Mouse (Mus musculus) megakaryocyte progenitor cell, adult 5-6 weeks (primary cell): ENCODE measurements around the gene Apof. TPM values are rescaled to one million over a fixed set of nuclear protein-coding genes. Genes with fewer than 3 reads are reported as not detected.
"Not testable (repeated sequence)": the region's sequence is repeated elsewhere in the genome, so short reads cannot be mapped to it uniquely, and the experiment has no call there.

Experiments used
- ATAC-seq: replicated peaks from 2 replicates; pipeline ENCODE4 v1.8.0; 2016; ENCODE audit warnings: mild to moderate bottlenecking, moderate TSS enrichment, inconsistent platforms; ENCODE audit not compliant: poor library complexity
- total RNA-seq, 2 experiments: library from RNA; stranded (forward) in 1 of 2; stranded (reverse) in 1 of 2; fragments of 157-497, 149-512 nt in 1 of 2; fragments of 200-1000 nt in 1 of 2; gene quantifications; 2 replicates each; pipeline versions ENCODE4 v1.2.3 to v1.2.4; 2015 to 2017

Gene Apof
- total RNA-seq, 2 experiments from 2014 or later: not detected

DNA sequence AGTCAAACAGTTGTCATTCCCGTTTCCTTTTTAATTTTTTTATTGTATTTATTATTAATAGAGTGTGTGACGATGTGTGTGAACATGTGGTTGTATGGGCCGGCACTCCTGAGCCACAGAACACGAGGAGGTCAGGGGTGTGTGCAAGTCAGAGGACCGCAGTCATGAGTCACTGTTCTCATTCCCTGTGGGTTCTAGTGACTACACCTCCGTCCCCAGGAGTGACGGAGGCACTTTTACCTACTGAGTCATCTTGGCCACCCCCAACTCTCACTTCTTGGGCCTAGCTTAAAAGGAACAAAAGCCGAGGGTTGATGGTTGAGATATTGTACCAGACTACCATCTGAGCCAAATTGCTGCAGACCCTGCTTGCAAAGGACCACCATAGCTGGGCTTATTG, 12.1 kb upstream of the Apof start:
- ATAC-seq: no peak

DNA sequence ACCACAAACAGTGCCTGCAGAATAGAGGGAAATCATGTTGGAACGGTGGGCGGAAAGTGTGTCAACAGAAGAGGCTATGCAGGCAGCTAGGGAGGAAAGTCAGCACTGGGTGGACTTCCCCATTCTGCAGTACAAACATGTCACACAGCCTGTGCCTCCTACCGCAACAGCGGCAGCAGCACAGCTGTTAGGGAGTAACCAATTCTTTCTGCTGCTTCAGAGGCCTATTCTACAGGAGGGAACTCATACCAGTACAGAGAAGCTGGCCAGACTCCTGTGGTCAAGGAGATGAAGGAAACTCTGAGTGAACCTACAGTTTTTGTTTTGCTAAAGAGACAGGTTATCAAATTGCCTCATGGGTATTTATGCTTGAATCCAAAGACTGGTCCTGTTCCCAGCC, 9.5 kb upstream of the Apof start:
- ATAC-seq: peak; percentile 99

DNA sequence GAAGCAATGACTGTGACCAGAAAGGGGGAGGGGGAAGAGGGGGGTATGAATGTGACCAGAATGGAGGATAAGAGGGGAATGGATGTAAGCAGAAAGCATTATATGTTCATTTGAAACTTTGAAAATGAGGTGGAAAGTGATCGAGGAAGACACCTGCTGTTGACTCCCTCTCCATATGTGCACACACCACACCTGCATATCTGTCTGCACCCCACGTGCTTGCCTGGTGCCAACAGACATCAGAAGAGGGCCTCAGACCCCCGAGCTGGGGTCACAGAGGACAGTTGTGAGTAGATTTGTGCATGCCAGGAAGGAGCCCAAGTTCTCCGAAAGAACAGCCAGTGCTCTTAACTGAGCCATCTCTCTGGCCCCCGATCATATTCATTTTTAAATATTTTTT, 8.5 kb upstream of the Apof start:
- no peak for ATAC-seq

DNA sequence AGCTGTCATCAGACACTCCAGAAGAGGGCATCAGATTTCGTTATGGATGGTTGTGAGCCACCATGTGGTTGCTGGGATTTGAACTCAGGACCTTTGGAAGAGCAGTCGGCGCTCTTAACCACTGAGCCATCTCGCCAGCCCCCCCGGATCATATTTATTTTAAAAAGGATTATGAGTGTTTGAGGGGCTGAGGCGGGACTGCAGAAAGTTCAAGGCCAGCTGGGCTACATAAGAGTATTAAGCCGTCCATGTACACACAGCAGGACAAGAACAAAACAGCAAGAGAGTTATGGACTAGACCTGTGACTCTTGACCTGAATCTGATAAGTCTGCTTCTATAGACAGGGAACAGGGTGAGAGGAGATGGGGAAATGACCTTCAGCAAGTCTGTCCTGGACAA, 8.1 kb upstream of the Apof start:
- not testable (repeated sequence) for ATAC-seq

DNA sequence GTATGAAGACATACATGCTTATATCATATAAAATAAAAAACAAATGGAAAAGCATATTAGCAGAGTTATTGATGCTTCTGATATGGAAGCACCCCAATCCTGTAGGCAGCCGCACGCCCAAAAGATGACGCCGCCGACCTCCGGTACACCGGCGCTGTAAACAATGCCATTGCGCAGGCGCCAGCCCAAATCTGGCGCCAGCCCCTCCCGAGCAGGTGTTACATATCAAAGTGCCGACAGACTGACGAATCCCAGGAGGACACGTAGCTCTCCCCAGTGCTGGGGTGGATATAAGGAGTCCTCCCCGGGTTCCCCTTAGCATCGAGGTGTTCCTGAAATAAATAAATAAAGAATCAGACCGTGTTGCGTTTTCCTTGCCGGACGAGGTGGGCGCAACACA, 6.2 kb upstream of the Apof start:
- no peak for ATAC-seq

DNA sequence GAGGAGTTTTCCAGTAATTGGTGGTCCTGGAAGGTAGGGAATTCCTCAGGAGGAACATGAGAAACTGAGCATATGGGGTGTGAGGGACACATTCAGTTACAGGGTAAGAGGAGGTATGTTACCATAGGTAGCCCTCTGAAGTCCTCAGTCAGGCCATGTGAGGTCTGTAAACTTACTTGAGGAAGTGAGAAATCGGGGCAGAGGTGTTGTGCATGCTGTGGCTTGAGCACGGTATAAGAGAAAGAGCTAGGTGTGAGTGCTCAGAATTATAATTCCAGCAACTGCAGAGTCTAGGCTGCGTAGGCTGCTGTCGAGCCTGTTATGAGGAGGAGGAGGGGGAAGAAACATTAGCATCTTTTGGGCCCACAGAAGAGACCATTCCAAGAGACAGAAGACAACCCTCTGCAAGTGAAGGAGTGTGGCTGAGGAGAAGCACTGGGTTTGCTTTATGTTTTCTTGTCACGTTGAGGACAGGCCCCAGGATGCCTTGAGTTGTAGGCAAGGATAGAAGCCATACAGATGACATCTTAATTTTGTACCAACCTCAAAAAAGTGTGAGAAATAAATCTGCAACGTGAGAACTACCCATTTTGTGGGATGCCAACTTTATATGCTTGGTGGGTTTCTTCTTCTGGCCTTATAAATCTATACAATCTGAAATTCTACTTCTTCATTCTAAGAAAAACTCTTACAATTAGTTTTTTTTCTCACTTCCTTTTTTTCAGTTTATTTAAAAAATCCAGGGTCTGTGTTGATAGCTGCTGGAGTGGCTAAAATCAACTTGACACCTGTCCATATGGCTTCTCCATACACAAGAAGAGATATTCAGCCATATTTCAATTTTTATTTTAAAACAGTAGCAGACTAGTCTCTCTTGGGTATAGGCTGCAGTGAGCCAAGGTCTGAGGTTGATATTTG, 4.8 kb upstream of the Apof start:
- ATAC-seq: no peak

DNA sequence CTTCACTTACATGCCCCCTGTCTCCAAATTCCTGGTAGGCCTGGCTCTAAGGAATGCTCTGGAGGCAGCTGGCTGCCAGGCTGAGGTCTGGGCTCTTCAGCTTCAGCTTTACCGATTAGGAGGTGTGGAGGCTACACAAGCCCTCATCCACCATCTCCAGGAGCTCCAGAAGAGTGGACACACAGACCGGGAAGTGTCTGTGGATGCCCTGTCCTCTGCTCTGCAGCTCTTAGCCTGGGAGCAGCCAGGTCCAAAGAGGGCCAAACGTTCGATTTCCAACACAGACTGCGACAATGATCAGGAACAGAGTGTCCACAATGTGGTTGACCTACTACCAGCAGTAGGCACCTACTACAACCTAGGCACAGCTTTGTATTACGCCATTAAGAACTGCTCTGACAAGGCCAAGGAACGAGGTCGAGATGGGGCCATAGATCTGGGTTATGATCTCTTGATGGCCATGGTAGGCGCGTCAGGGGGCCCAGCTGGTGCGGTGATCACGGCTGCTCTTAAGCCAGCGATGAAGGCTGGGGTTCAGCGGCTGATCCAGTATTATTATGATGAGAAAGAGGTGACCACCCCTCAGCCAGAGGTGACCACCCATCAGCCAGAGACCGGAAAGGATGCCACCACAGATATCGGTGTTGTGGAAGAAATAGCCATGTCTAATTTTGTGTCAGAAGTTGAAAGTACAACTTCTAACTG, 887 bp downstream of the Apof start:
- ATAC-seq: no peak

DNA sequence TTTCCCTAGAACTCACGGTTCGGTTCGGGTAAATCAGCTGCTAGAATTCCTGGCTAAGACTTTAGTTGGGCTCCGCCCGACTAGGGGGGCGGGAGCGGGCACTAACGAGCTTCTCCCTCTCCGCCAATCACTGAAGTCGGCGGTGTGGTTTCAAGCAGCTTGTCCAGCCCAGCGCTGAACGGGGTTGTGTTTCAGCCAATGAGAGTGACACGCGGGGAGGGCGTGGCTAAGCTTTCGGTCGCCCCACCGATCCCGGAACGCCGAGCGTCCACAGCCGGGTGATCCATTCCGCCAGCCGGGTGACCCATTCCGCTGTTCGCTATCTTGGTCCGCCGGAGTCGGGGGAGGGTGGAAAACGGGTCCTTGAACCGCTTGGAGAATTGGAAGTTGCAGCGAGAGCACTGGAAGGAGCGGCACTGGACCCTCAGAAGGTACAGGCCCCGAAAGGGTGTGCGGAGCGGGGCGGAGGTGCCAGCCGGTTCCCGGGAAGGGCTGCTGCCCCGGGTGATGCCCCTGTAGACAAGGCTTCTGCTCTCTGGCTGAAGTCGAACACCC, 1.9 kb downstream of the Apof start, which contains the start of gene Stat2:
Gene Stat2 (plus strand): TSS at position 273 of the 555 bp plus-strand sequence.
- peak; percentile 98 for ATAC-seq

DNA sequence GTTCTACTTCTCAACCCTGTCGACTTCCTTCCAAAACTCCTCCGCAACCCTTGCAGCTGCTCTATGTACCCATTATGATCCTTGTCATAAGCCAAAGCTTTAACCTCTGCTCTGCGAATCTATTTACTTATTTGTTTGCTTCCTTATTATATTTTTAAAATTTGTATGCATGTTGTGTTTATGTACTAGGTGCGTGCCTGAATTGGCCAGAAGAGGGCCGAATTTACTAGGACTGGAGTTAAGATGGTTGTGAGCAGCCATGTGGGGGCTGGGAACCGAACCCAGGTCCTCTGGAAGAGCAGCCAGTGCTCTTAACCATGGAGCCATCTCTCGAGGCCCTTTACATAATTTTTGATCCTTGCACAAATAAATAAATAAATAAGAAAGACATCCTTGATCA, 2.4 kb downstream of the Apof start:
- ATAC-seq: peak; percentile 2; the same call in 1 of the 2 replicates

DNA sequence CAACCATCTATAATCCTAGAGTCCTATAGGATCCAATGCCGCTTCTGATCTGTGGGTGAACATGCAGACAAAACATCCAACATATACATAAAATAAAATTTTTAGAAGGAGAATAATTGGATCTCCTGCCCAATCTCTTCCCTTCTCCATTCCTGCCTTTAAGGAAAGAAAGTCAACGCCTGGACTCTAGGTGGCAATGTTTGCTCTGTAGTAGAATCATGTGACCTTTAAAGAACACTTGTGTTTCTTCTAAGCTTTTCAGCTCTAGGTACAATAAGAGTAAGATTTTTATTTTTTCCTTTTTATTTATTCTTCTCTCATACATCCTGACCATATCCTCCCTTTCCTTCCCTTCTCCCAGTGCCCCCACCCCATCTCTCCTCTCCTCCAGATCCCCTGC, 3.4 kb downstream of the Apof start:
- ATAC-seq: no peak

DNA sequence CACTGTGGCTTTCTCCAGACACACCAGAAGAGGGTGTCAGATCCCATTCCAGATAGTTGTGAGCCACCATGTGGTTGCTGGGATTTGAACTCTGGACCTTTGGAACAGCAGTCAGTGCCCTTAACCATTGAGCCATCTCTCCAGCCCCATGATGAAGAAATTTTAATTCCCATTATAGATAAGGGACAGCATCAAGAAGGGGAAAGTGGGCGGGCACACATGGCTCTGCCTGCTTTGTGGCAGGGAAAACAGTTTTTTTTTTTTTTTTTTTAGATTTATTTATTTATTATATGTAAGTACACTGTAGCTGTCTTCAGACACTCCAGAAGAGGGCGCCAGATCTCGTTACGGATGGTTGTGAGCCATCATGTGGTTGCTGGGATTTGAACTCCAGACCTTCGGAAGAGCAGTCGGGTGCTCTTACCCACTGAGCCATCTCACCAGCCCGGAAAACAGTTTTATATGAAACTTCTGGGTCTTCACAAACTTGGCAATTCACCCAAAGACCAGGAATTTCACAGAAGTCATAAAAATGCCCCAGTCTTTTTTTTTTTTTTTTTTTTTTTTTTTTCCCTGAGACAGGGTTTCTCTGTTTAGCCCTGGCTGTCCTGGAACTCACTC, 4.5 kb downstream of the Apof start:
- ATAC-seq: not testable (repeated sequence)

DNA sequence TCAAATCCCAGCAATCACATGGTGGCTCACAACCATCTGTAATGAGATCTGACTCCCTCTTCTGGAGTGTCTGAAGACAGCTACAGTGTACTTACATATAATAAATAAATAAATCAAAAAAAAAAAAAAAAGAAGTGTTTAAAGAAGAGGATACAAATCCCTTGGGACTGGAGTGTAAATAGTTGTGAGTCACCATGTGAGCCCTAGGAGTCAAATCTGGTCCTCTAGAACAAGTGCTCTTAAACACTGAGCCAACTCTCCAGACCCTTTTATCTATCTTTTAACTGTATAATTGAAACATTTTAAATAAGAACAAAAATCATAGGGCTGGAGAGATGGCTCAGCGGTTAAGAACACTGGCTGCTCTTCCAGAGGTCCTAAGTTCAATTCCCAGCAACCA, 6.9 kb downstream of the Apof start:
- not testable (repeated sequence) for ATAC-seq

DNA sequence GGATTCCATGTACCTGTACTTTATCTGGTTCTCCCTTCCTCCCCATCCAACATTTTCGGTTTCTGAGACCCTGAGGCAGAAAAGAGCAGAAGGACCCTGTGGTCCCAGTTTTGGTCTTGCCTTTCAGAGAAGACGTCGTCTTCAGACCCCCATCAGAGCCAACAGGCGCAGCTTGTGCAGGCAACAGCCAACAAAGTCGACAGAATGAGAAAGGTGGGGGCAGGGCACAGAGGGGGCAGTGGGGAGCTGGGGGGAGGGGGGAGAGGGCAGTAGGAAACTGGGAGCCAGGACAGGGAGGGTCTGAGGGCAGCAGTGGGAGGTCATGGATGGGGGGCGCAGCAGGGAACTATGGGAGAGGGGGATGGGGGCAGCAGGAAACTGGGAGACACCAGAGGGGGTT, 9.7 kb downstream of the Apof start:
- no peak for ATAC-seq

DNA sequence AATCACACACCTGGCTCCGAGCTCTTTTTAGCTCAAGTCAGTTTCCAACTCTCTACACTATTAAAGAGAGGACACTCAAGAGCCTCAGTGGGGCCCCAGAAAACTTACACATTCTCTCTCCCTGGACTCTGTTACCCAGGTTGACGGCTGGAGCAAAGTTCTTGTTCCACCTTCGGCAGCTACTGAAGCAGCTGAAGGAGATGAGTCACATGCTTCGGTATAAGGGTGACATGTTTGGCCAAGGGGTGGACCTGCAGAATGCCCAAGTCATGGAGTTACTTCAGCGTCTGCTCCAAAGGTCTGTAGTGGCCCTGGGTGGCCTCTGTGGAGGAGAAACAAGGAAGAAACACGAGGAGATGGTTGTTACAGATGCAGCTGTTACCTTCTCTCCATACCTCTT, 12.5 kb downstream of the Apof start:
- no peak for ATAC-seq

DNA sequence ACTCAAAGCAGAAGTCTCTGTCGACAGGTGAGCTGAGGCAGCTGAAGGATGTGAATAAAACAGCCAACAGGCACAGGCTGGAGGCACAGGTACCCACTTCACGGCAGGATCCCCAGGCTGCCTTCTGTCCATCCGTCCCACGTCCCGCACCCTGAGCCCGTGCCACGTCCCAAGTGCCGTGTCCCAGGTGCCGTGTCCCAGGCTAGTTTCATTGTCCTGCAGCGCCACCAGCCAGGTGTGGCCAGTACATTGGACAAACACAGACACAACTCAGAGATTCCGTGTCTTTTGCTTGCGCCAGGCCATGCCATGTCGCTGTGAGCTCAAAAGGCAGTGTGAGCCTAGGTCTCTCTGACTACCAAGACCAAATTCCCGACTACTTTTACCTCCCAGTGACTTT, 13.2 kb downstream of the Apof start:
- no peak for ATAC-seq

DNA sequence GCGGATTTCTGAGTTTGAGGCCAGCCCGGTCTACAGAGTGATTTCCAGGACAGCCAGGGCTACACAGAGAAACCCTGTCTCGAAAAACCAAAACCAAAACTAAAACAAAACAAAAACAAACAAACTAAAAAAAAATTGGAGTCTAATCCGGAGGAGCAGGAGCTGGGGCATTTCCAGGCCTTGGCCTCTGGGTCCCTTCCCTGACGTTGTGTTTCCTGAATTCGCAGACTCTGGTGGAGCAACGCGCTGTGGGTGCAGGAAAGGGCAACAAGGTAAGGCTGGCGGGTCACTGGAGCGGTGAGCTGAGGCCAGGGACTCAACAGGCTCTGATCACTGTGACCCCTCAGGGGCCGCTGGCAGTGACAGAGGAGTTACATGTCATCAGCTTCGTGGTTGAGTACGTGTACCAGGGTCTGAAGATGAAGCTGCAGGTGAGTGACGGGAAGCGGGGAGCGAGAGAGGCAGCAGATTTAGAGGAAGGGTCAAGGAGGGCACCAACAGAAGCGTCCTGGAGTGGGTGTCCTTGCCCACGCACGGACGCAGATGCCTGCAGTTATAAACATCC, 14.5 kb downstream of the Apof start:
- no peak for ATAC-seq

DNA sequence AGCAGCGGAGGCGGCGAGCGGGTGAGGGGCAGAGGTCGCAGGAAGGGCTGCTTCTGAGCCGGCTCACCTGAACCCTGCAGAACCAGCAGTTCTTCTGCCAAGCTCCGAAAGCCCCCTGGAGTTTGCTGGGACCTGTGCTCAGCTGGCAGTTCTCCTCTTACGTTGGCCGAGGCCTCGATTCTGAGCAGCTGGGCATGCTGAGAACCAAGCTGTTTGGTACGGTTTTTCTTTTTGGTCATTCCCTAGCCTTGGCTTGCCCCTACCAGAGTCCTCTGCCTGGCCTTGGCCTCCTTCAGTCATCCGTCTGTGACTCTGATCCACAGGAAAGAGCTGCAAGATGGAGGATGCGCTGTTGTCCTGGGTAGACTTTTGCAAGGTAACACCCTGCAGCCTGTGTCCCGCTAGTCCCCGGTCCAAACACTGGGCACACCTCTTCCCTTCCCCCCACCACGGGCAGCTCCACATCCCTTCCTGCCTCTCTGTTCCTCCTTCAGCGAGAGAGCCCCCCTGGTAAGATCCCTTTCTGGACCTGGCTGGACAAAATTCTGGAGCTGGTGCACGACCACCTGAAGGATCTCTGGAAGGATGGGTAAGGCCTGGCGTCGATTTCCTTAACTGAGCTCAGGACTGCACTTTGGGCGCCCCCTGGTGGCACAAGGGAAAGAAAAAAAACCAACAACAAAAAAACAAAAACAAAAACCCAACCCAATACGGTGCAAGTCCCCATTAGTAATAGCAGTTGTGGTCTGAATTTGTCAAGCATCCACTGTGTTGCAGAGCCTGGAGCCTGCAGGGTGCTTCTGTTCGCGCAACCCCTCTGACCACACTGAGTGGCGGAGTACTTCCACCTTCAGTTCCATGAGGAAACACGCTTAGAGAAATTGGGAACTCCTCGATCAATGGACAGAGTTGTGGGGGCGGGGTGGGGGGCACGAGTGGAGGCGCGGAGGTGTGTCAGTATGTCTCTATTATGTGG, 15.4 kb downstream of the Apof start:
- peak; percentile 81 for ATAC-seq

DNA sequence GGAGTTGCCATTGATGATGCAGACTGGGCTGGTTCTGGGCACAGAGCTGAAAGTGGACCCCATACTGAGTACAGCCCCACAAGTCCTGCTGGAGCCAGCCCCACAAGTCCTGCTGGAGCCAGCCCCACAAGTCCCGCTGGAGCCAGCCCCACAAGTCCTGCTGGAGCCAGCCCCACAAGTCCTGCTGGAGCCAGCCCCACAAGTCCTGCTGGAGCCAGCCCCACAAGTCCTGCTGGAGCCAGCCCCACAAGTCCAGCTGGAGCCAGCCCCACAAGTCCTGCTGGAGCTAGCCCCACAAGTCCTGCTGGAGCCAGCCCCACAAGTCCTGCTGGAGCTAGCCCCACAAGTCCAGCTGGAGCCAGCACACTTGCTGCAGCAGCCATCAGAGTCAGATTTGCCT, 22.1 kb downstream of the Apof start:
- not testable (repeated sequence) for ATAC-seq

DNA sequence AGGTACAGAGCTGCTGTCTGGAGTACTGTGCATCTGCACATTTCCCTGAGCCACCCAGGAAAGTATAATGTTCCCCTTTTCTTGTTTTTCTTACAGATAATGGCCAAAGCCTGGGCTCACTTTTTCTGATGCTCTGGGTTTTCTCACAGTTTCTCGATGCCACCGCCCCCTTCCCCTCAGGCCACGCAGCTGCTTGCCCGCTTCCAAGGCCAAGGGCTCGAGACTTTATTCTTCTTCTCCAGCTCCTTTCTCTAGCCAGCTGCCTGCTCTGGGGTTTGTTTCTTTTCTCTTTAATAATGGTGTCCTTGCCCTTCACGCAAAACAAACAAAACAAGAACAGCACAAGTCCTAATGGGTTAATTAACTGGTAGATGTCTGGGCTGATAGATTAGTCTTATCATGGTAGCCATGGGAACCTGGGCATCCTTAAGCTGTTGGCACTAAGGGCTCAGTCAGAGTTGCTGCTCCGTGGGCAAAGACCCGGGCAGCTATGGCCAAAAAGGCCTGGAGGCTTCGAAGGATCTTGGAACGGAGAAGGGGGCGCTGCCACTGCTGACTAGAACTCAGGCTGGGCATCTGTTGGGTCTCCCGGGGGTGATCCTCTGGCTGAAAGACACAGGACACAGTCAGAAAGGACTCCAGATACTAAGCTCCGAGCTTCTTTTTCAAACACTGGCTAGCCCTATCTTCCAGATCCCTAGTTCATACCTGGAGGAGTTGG, 28.1 kb downstream of the Apof start:
- no peak for ATAC-seq
